Mouse (Mus musculus) midbrain, embryonic 13.5 days (tissue): ENCODE measurements around the gene Abcb6. TPM values are rescaled to one million over a fixed set of nuclear protein-coding genes. Genes with fewer than 3 reads are reported as not detected.
A peak's percentile ranks its signal among the peaks of the same experiment; 100 is the strongest.

Experiments used
- ATAC-seq: fragments of 200-750 bp; cut with Nextera tagmentation; 2 replicates; pipeline ENCODE4 v1.8.0; 2017; ENCODE audit warnings: mild to moderate bottlenecking, moderate TSS enrichment, moderate library complexity
- H3K27ac ChIP-seq: fragments of 300-500 bp; sonication (generic); 2 replicates; pipeline ENCODE4 v1.5.1; 2015; ENCODE audit warnings: inconsistent platforms, mild to moderate bottlenecking, moderate library complexity
- H3K27me3 ChIP-seq: fragments of 300-500 bp; sonication (generic); 2 replicates; pipeline ENCODE4 v1.6.1; 2015; ENCODE audit warnings: mild to moderate bottlenecking, inconsistent platforms
- H3K36me3 ChIP-seq: fragments of 300-500 bp; sonication (generic); 2 replicates; pipeline ENCODE4 v1.6.1; 2015; ENCODE audit warnings: mild to moderate bottlenecking, inconsistent platforms
- H3K4me1 ChIP-seq: fragments of 300-500 bp; sonication (generic); replicated peaks from 2 replicates; pipeline ENCODE4 v1.6.1; 2015; ENCODE audit warnings: inconsistent platforms
- H3K4me2 ChIP-seq: fragments of 300-500 bp; sonication (generic); replicated peaks from 2 replicates; pipeline ENCODE4 v1.6.1; 2015; ENCODE audit warnings: moderate library complexity, mild to moderate bottlenecking, inconsistent platforms
- H3K4me3 ChIP-seq: fragments of 300-500 bp; sonication (generic); replicated peaks from 2 replicates; pipeline ENCODE4 v1.5.1; 2015; ENCODE audit warnings: mild to moderate bottlenecking, inconsistent platforms
- H3K9ac ChIP-seq: fragments of 300-500 bp; sonication (generic); replicated peaks from 2 replicates; pipeline ENCODE4 v1.6.1; 2015; ENCODE audit warnings: mild to moderate bottlenecking, inconsistent platforms
- H3K9me3 ChIP-seq: fragments of 300-500 bp; sonication (generic); 2 replicates; pipeline ENCODE4 v1.6.1; 2016; ENCODE audit warnings: mild to moderate bottlenecking, inconsistent platforms
- WGBS: fragments of 180-500 bp; shearing (Covaris S2); methylation state at CpG from one replicate; pipeline ENCODE4 v1.1.7; 2015; 5-methylcytosine and 5-hydroxymethylcytosine counted together
- polyA plus RNA-seq: library from polyadenylated mRNA; unstranded; fragments of >200 nt; fragmentation: Nextera tagmentation; extraction: Ambion mirVana; gene quantifications from 2 replicates; pipeline ENCODE4 v1.2.1, GENCODE M21; 2015

The Abcb6 gene
- polyA plus RNA-seq, 1 experiment from 2014 or later: 38.3 TPM

DNA sequence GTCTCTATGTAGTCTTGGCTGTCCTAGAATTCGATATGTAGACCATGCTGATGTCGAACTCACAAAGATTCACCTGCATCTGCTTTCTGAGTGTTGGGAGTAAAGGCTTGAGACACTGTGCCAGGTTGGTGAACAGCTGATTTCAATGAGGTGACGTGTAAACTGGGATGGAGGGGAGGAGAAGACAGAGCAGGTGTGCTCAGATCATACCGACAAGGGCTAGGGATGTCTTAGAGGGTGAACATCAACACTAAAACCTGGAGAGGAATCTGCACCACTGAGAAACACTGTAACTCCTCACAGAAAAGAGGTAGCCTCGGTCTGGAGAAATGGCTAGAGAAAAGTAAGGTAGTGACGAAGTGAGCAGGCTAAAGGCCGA lies 12.1 kb downstream of the Abcb6 start:
- ATAC-seq: peak; percentile 53
- Histone ChIP-seq H3K4me3 (peak overlapping the region; percentile 74), H3K9me3 (no peaks in the 10 kb centered on the region), H3K4me2 (peak overlapping the region; percentile 65), H3K4me1 (peaks cover 14% of the 10 kb centered on the region), H3K27ac (peak overlapping the region; percentile 86), H3K27me3 (no peaks in the 10 kb centered on the region), H3K36me3 (peaks cover 31% of the 10 kb centered on the region), H3K9ac (peak overlapping the region; percentile 70)
- WGBS: 8% methylated on average over 7 of the region's 7 CpGs

DNA sequence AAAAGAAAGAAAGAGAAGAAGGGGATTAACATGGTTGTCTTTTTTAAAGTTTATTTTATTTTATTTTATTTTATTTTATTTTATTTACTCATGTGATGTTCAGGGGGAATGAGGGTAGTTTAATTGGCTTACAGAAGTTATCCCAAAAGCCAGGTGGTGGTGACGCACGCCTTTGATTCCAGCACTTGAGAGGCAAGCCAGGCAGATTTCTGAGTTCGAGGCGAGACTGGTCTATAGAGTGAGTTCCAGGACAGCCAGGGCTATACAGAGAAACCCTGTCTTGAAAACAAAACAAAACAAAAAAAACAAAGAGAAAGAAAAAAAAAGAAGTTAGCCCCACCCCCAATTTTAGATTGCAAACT lies 20.0 kb downstream of the Abcb6 start:
- WGBS: 79% methylated on average over 4 of the region's 4 CpGs
- no peak overlapping the region for H3K27ac ChIP-seq
- H3K9me3 ChIP-seq: no peaks in the 10 kb centered on the region
- no peaks in the 10 kb centered on the region for H3K4me1 ChIP-seq
- no peaks in the 10 kb centered on the region for H3K27me3 ChIP-seq
- H3K9ac ChIP-seq: no peak overlapping the region
- no peak overlapping the region for H3K4me3 ChIP-seq
- ATAC-seq: no peak
- no peaks in the 10 kb centered on the region for H3K36me3 ChIP-seq
- H3K4me2 ChIP-seq: no peak overlapping the region

DNA sequence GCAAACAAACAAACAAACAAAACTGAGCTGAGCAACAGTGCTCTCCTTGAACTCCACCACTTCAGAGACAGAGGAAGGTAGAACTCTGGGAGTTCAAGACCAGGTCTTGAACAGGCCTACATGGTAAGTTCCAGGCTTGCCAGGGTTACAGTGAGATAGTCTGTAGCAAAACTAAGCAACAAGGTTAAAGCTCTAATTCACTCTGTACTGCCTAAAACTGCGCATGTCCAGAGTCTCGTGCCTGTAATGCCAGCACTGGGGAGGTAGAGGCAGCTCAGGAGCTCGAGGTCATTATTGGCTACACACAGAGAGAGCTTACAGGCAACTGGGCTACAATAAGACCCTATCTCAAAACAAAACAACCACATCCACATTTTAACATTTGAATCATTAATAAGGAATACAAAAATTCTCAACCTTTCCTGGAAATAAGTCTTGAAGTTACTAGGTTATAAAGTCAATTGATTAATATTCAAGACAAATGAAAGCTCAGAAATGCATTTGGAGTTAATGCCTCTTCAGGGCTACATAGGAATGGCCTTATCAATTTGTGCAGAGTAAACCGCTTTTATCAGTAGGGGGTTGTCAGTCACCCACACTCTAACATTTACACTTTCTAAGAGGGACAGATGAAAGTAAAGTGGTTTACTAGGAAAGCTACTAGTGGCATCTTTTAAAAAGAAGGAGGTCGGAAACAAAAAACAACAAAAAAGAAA lies 20.5 kb downstream of the Abcb6 start:
- ATAC-seq: no peak
- Histone ChIP-seq H3K4me3 (no peak overlapping the region), H3K27ac (no peak overlapping the region), H3K36me3 (no peaks in the 10 kb centered on the region), H3K9me3 (no peaks in the 10 kb centered on the region), H3K4me1 (no peaks in the 10 kb centered on the region), H3K4me2 (no peak overlapping the region), H3K9ac (no peak overlapping the region), H3K27me3 (no peaks in the 10 kb centered on the region)
- WGBS: 75% methylated on average over 5 of the region's 5 CpGs

DNA sequence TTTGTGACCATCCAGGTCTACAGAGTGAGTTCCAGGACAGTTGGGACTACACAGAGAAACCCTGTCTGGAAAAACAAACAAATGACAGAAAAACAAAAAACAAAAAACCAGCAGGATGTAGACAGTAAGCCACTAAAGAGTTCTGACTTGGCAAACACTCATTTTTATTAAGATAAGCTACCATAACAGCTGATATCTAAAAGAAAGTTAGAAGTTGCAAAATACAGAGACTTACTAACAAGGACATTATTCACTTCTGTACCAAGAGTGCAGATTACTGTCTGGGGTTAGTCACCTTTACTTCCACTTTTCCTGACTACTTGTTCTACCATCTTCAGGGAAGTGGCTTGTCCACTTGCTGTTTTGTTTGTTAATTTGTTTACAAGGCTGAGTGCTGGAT lies 21.2 kb downstream of the Abcb6 start:
- Histone ChIP-seq H3K4me1 (no peaks in the 10 kb centered on the region), H3K9me3 (no peaks in the 10 kb centered on the region), H3K9ac (no peak overlapping the region), H3K27ac (no peak overlapping the region), H3K27me3 (no peaks in the 10 kb centered on the region; the same call in 1 of the 2 replicates), H3K4me2 (no peak overlapping the region), H3K36me3 (no peaks in the 10 kb centered on the region), H3K4me3 (no peak overlapping the region)
- no peak for ATAC-seq

DNA sequence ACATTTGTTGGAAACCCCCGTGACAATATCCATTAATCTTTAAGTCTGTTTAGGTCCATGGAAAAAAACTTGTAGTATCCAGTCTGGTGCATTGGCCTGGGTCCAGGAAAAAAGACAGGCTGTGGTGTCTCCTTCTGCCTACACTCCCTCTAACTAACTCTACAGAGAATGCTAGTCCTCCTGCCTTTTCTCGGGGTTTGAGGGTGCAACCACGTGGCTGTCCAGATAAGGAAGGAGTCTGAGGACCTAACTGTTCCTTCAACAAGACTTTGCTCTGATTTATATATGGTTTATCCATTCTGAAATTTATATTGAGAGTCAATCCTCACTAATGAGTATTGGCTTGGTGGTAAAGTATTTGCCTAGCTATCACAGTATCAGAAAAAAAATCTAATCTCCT lies 24.4 kb downstream of the Abcb6 start:
- H3K27me3 ChIP-seq: no peaks in the 10 kb centered on the region; the same call in 1 of the 2 replicates
- WGBS: 74% methylated on average over 3 of the region's 3 CpGs
- no peak overlapping the region for H3K27ac ChIP-seq
- no peaks in the 10 kb centered on the region for H3K9me3 ChIP-seq
- H3K4me2 ChIP-seq: no peak overlapping the region
- no peak overlapping the region for H3K4me3 ChIP-seq
- H3K36me3 ChIP-seq: no peaks in the 10 kb centered on the region
- no peak for ATAC-seq
- H3K4me1 ChIP-seq: no peaks in the 10 kb centered on the region
- no peak overlapping the region for H3K9ac ChIP-seq

DNA sequence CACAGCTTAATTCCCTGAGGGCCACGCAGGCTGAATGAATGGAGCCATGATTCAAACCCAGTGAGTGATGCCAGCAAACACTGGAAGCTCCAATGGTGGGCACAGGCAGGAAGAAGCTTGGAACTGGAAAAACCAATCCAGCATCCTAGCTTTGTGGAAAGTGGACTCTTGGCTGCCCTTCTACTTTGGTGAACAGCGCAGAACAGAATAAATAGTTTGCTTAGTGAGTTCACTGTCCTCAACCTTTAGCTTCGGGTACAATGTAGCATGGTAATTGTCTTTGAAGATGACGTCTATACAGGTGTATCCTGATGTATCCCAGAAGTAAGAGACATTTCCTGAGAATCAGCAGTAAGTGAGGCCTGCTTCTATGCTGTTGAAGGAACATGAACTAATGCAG lies 31.5 kb downstream of the Abcb6 start:
- ATAC-seq: no peak
- 92% methylated on average over 4 of the region's 4 CpGs for WGBS
- no peak overlapping the region for H3K27ac ChIP-seq
- H3K9ac ChIP-seq: no peak overlapping the region
- no peaks in the 10 kb centered on the region for H3K9me3 ChIP-seq
- no peak overlapping the region for H3K4me3 ChIP-seq
- peaks cover 13% of the 10 kb centered on the region for H3K4me1 ChIP-seq
- peaks cover 46% of the 10 kb centered on the region for H3K36me3 ChIP-seq
- H3K4me2 ChIP-seq: no peak overlapping the region
- no peaks in the 10 kb centered on the region for H3K27me3 ChIP-seq

DNA sequence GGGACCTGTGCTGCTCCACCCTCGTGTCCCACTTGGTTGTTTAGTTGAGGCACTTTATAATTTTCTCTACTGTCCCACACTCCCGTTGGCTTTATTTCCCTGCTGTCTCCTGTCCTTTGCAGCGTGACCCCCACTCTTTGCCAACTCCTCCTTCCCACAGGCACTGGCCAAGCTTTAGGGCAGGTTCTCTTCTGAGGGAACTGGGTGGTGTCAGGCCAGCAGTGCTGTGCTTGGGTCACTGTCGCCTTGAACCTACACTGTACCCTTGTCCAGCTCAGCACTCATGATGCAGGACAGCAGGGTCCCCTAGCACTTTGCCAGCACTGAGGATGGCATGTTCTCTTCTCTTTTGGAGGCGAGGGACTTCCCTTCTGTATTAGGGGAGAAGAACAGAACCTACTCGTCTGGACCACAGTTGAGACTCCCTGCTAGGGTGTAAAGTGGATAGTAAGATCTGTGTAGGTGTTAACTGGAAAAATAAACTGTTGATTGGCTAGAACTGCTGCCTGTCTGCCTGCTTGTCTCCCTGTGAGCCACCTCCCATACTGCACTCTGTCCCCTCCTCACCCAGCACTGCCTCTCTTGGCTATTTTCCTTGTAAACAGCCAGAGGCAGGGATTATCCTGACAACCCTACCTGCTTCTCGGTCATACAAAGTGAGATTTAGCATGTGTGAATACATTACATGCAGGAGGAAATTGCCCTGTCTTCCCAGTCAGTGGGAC lies 32.6 kb downstream of the Abcb6 start:
- peaks cover 19% of the 10 kb centered on the region for H3K4me1 ChIP-seq
- no peak for ATAC-seq
- WGBS: 84% methylated on average over 7 of the region's 7 CpGs
- no peak overlapping the region for H3K4me3 ChIP-seq
- H3K9ac ChIP-seq: no peak overlapping the region
- no peak overlapping the region for H3K27ac ChIP-seq
- H3K36me3 ChIP-seq: peaks cover 46% of the 10 kb centered on the region
- no peak overlapping the region for H3K4me2 ChIP-seq
- H3K27me3 ChIP-seq: no peaks in the 10 kb centered on the region
- no peaks in the 10 kb centered on the region for H3K9me3 ChIP-seq

DNA sequence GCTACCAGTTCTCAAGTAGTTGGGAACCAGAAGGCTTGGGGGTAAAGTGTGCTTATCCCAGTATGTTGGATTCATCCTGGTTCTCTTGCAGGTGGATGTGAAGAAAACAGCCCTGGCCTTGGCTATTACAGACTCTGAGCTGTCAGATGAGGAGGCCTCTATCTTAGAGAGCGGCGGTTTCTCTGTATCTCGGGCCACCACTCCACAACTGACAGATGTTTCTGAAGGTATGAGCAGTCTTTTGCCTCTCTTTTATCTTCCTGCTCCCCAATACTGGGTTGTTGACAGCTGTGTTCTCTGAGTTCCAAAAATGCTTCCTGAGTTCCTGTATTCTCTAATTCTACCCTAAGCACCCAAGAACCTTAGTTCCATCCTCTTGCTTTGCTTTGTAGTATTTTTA lies 34.6 kb downstream of the Abcb6 start:
- no peak overlapping the region for H3K27ac ChIP-seq
- no peaks in the 10 kb centered on the region for H3K9me3 ChIP-seq
- H3K36me3 ChIP-seq: peaks cover 46% of the 10 kb centered on the region
- peaks cover 32% of the 10 kb centered on the region for H3K4me1 ChIP-seq
- 97% methylated on average over 3 of the region's 3 CpGs for WGBS
- no peak overlapping the region for H3K4me3 ChIP-seq
- no peaks in the 10 kb centered on the region for H3K27me3 ChIP-seq
- H3K4me2 ChIP-seq: no peak overlapping the region
- ATAC-seq: no peak
- no peak overlapping the region for H3K9ac ChIP-seq

DNA sequence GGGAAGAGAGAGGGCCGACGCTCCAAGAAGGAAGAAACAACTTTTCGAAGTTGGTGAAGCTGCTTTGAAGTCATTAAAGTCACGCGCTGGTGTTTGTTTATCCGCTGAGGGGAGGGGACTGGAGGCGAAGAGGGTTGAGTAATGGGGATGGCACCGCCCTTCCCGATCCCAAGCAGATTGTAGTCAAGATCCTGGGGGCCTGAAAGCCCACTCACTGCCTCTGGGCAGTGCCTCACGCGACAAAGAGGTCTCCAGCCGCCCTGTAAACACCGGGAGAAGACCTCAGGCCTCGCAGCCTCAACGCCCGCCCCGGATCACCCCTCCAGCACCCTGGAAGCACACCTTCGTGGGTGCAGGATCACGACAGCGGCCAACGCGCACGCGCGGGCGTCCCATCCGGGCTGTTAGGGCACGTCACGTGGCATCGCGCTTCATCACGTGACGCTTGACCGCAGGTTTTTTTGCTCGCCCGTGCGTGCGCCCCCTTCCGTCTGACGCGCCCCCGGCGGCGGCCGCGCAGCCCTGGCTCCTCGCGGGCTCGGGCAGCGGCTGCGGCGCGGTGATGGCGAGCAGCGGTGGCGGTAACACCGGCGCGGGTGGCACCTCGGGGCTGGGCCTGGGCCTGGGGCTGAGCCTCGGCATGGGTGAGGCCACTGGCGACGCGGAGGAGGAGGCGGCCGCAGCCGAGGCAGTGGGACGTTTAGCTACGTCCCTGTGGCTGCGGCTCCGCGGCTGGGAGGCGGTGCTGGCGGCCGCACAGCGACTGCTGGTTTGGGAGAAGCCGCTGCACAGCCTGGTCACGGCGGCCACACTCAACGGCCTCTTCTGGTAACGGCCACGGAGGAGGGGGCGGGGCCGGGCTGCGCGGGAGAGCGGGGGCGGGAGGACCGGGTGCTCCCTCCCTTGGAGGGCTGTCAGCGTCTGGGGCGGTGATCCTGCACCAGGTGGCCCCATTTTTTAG lies 37.6 kb downstream of the Abcb6 start, which contains the start of the genes Cnppd1 and Retreg2:
TSS of gene Cnppd1 (minus strand) at position 411 of the 961 bp plus-strand sequence.
TSS of gene Retreg2 (plus strand) at position 478 of the 961 bp plus-strand sequence.
- Histone ChIP-seq H3K27me3 (no peaks in the 10 kb centered on the region), H3K4me1 (peaks cover 49% of the 10 kb centered on the region), H3K4me2 (peak within 1 kb of the TSS; percentile 94), H3K4me3 (peak within 1 kb of the TSS; percentile 83), H3K36me3 (peaks cover 56% of the 10 kb centered on the region), H3K9me3 (no peaks in the 10 kb centered on the region), H3K9ac (peak within 1 kb of the TSS; percentile 95), H3K27ac (peak within 1 kb of the TSS; percentile 98)
- under 1% methylated on average over 85 of the region's 91 CpGs for WGBS
- peak; percentile 93 for ATAC-seq

DNA sequence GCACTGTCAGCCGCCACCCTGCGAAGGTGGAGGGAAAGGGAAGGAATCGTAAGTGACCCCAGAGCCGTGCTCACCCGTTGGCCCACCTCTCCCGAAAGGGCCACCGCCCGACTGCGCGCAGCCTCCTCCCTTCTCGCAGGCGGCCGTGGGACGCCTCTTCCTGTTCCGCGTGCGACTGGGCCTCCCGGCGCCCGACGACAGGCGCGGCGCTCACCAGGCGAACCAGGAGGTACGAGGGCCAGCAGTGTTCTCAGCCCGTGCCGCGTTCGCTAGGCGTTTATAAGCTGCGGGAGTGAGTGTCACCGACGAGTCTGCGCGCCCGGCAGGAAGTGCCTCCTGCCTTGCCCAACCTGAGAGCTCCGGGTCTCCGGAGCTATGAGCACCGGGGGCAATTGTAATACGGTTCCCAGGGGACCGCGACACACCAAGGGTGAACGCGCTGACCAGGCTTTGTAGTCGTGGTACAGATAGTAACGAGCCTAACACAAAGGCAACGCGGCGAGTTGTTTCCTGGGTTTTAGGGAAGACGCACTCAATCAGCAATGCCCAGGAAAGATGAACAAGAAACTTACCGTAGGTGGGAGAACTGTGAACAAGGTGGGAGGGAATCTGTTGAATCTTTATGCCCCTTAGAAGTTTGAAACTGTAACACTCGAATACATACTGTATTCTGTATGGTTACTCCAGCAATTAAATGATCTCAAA lies 38.6 kb downstream of the Abcb6 start:
- no peaks in the 10 kb centered on the region for H3K9me3 ChIP-seq
- WGBS: under 1% methylated on average over 53 of the region's 53 CpGs
- no peaks in the 10 kb centered on the region for H3K27me3 ChIP-seq
- peak overlapping the region; percentile 94 for H3K4me2 ChIP-seq
- peak overlapping the region; percentile 83 for H3K4me3 ChIP-seq
- H3K4me1 ChIP-seq: peaks cover 49% of the 10 kb centered on the region
- H3K36me3 ChIP-seq: peaks cover 56% of the 10 kb centered on the region
- ATAC-seq: peak; percentile 28; the same call in 1 of the 2 replicates
- H3K27ac ChIP-seq: peak overlapping the region; percentile 98
- H3K9ac ChIP-seq: peak overlapping the region; percentile 95

DNA sequence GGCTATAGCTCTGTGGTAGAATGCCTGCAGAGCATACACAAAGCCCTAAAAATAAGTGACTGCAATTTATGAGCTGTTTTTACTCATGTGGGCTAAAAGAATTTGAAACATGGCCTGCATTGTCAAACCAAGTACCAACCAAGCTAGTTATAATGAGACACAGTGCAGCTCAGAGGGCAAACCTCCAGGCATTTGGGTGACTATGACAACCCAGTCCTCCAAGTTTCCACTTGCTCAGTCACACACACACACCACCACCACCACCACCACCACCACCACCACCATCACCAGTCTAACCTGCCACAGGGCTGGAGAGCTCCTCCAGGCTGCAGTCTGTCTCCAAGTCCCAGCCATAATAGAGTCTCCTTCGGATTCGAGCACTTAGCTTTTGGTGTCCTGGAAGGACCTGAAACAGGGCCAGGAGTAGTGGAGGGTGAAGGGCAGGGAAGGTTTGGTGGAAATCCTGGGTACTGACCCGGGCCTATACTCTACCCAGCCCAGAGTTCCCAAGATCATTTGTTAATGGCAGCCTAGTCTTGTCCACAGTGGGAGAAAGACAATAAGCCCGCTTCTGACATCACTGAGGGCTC lies 39.5 kb downstream of the Abcb6 start:
- Histone ChIP-seq H3K4me1 (peaks cover 49% of the 10 kb centered on the region), H3K4me2 (peak overlapping the region; percentile 94), H3K4me3 (peak overlapping the region; percentile 83), H3K9me3 (no peaks in the 10 kb centered on the region), H3K27ac (peak overlapping the region; percentile 98), H3K27me3 (no peaks in the 10 kb centered on the region), H3K9ac (peak overlapping the region; percentile 95), H3K36me3 (peaks cover 56% of the 10 kb centered on the region)
- 0 out of 2 replicates have a peak, but pooled peaks have one; percentile 2 for ATAC-seq
- 62% methylated on average over 4 of the region's 4 CpGs for WGBS
